Comparison of ENCODE assay signal across 9 mouse cellular contexts in genomic region chr4:152283186-152283950, GRCm38 (mm10). TPM values are rescaled to one million over a fixed set of nuclear protein-coding genes. Genes with fewer than 3 reads are reported as not detected.
DNase-seq lines count a peak whose midpoint lies in the region; ATAC-seq and TF ChIP-seq lines count a peak whose summit lies in the region.
"Had no signal": no experiment of that assay in that cellular context is flagged by ENCODE, and none has a peak within 500 bp of the region (broad histone marks: within the 10 kb centered on the region; RNA-seq: fewer than 3 reads in every experiment).

No protein-coding gene starts in this region.

- TF ChIP-seq EP300 in heart, adult 2 months (IDR thresholded peaks at IDR 0.05; ENCODE audit: insufficient read depth, low read depth, low read length): no peak

- TF ChIP-seq POLR2A in heart, adult 2 months (IDR thresholded peaks at IDR 0.05; ENCODE audit: insufficient read depth, low read depth, low read length): no peak
- TF ChIP-seq POLR2A in kidney, adult 2 months (IDR thresholded peaks at IDR 0.05; ENCODE audit: low read depth, low read length): no peak

- no peaks in the 10 kb centered on the region for H3K79me2 ChIP-seq in heart, adult 2 months (replicated peaks; ENCODE audit: control insufficient read depth, insufficient read depth, low read length)

- peak; percentile 99 for TF ChIP-seq CTCF in heart, adult 2 months (IDR thresholded peaks at IDR 0.05)
- peak; percentile 74 for TF ChIP-seq CTCF in kidney, adult 2 months (conservative IDR thresholded peaks at IDR 0.05; ENCODE audit: insufficient read depth, insufficient read length, low read depth, low read length)

- H3K4me2 ChIP-seq in embryonic facial prominence, embryonic 11.5 days (ENCODE audit: low read depth, low read length): peak overlapping the region; percentile 45
- peak overlapping the region; percentile 56 for H3K4me2 ChIP-seq in midbrain, embryonic 12.5 days (replicated peaks)

- peak overlapping the region; percentile 20 for H3K4me3 ChIP-seq in embryonic facial prominence, embryonic 11.5 days (ENCODE audit: low read depth, low read length)
- peak overlapping the region; percentile 19; the same call in 1 of the 2 replicates for H3K4me3 ChIP-seq in heart, adult 2 months
- no peak overlapping the region for H3K4me3 ChIP-seq in kidney, adult 2 months (ENCODE audit: insufficient read depth, low read depth, low read length)
- H3K4me3 ChIP-seq in limb, embryonic 10.5 days: peak overlapping the region; percentile 44
- peak overlapping the region; percentile 36 for H3K4me3 ChIP-seq in midbrain, embryonic 12.5 days
- H3K4me3 ChIP-seq: myocyte had no signal

- H3K4me1 ChIP-seq in embryonic facial prominence, embryonic 11.5 days (ENCODE audit: control insufficient read depth, insufficient read depth, low read length): peaks cover 7% of the 10 kb centered on the region
- H3K4me1 ChIP-seq in heart, adult 2 months (ENCODE audit: control insufficient read depth, insufficient read depth, low read length): no peaks in the 10 kb centered on the region
- no peaks in the 10 kb centered on the region for H3K4me1 ChIP-seq in kidney, adult 2 months (ENCODE audit: control insufficient read depth, insufficient read depth, low read length)
- H3K4me1 ChIP-seq in limb, embryonic 10.5 days: peaks cover 23% of the 10 kb centered on the region
- H3K4me1 ChIP-seq in midbrain, embryonic 12.5 days: peaks cover 40% of the 10 kb centered on the region

- H3K9ac ChIP-seq in embryonic facial prominence, embryonic 11.5 days (replicated peaks; ENCODE audit: low read length): no peak overlapping the region
- peak overlapping the region; percentile 18 for H3K9ac ChIP-seq in heart, adult 2 months (ENCODE audit: low read depth, low read length)
- peak overlapping the region; percentile 47 for H3K9ac ChIP-seq in midbrain, embryonic 12.5 days (replicated peaks)

- H3K9me3 ChIP-seq in embryonic facial prominence, embryonic 11.5 days (replicated peaks; ENCODE audit: control insufficient read depth, low read length): no peaks in the 10 kb centered on the region
- no peaks in the 10 kb centered on the region for H3K9me3 ChIP-seq in limb, embryonic 10.5 days (replicated peaks)
- no peaks in the 10 kb centered on the region for H3K9me3 ChIP-seq in midbrain, embryonic 12.5 days

- intact Hi-C loops in heart, adult 2 months (cut with DNase I): no loop called here

- ATAC-seq in embryonic facial prominence, embryonic 11.5 days (replicated peaks; ENCODE audit: insufficient number of reproducible peaks, low FRiP score, low TSS enrichment, low read depth): peak; percentile 62
- ATAC-seq in midbrain, embryonic 12.5 days (ENCODE audit: low FRiP score, low read depth): peak; percentile 72

- H3K27me3 ChIP-seq in embryonic facial prominence, embryonic 11.5 days (ENCODE audit: control insufficient read depth, insufficient read depth, low read length): peaks cover 74% of the 10 kb centered on the region
- peaks cover 13% of the 10 kb centered on the region for H3K27me3 ChIP-seq in heart, adult 2 months (ENCODE audit: control insufficient read depth, insufficient read depth, low read length)
- H3K27me3 ChIP-seq in kidney, adult 2 months (replicated peaks; ENCODE audit: control insufficient read depth, insufficient read depth, low read length): no peaks in the 10 kb centered on the region
- H3K27me3 ChIP-seq in limb, embryonic 10.5 days (ENCODE audit: low read depth, poor library complexity, severe bottlenecking): peaks cover 97% of the 10 kb centered on the region
- H3K27me3 ChIP-seq in midbrain, embryonic 12.5 days: peaks cover 98% of the 10 kb centered on the region

- H3K27ac ChIP-seq in embryonic facial prominence, embryonic 11.5 days (replicated peaks; ENCODE audit: low read depth, low read length): no peak overlapping the region
- H3K27ac ChIP-seq in heart, adult 2 months: no peak overlapping the region
- no peak overlapping the region for H3K27ac ChIP-seq in kidney, adult 2 months (ENCODE audit: insufficient read depth, low read depth, low read length)
- H3K27ac ChIP-seq in limb, embryonic 10.5 days: no peak overlapping the region; the same call in 1 of the 2 replicates
- no peak overlapping the region for H3K27ac ChIP-seq in midbrain, embryonic 12.5 days (replicated peaks)

- 4% methylated on average over 60 of the region's 70 CpGs for WGBS in embryonic facial prominence, embryonic 11.5 days
- WGBS in heart, adult 2 months: 13% methylated on average over 70 of the region's 70 CpGs
- WGBS in kidney, adult 2 months: 9% methylated on average over 70 of the region's 70 CpGs
- 4% methylated on average over 70 of the region's 70 CpGs for WGBS in limb, embryonic 10.5 days
- 5% methylated on average over 70 of the region's 70 CpGs for WGBS in midbrain, embryonic 12.5 days

- peak; percentile 94 for DNase-seq in adrenal gland, postnatal 14 days
- peak; percentile 90 for DNase-seq in embryonic facial prominence, embryonic 11.5 days (ENCODE audit: low spot score)
- peak; percentile 86 to 88 for DNase-seq in heart, adult 2 months
- DNase-seq in kidney, adult 2 months: peak; percentile 81
- peak; percentile 94 for DNase-seq in limb, embryonic 10.5 days (ENCODE audit: low spot score)
- DNase-seq in skeletal muscle tissue, adult 2 months (ENCODE audit: low read depth, low spot score): peak; percentile 57
- DNase-seq in adipocyte (ENCODE audit: low spot score): no peak

- H3K36me3 ChIP-seq in embryonic facial prominence, embryonic 11.5 days (replicated peaks; ENCODE audit: control insufficient read depth, insufficient read depth, low read depth, low read length): no peaks in the 10 kb centered on the region
- H3K36me3 ChIP-seq in heart, adult 2 months (ENCODE audit: control insufficient read depth, insufficient read depth, low read length): no peaks in the 10 kb centered on the region
- H3K36me3 ChIP-seq in kidney, adult 2 months (ENCODE audit: control insufficient read depth, insufficient read depth, low read length): no peaks in the 10 kb centered on the region
- no peaks in the 10 kb centered on the region for H3K36me3 ChIP-seq in limb, embryonic 10.5 days
- no peaks in the 10 kb centered on the region for H3K36me3 ChIP-seq in midbrain, embryonic 12.5 days

RNA-seq across cellular contexts. Expression of gene Hes3, which starts 8.1 kb away (rescaled TPM):
- total RNA-seq in adrenal gland, postnatal 14 days (2021): not detected in 2 replicates
- polyA plus RNA-seq in embryonic facial prominence, embryonic 11.5 days (2014; fragmentation: Nextera tagmentation; extraction: Ambion mirVana): 0.32 and 0.65 TPM in 2 replicates
- total RNA-seq in heart, adult 2 months (2021): not detected
- not detected in 2 replicates for polyA plus RNA-seq in heart, adult 2 months (2012; rRNA removed)
- polyA plus RNA-seq in kidney, adult 2 months (2012; rRNA removed): not detected in 2 replicates
- polyA plus RNA-seq in limb, embryonic 10.5 days (2016; fragmentation: Nextera tagmentation; extraction: Ambion mirVana): not detected in 2 replicates
- 4.0 and 5.2 TPM in 2 replicates for polyA plus RNA-seq in midbrain, embryonic 12.5 days (2016; fragmentation: Nextera tagmentation; extraction: Ambion mirVana)

RNA-seq across cellular contexts. Expression of gene Gpr153, which starts 9.3 kb away (rescaled TPM):
- 7.2 and 7.5 TPM in 2 replicates for total RNA-seq in adrenal gland, postnatal 14 days (2021)
- polyA plus RNA-seq in embryonic facial prominence, embryonic 11.5 days (2014; fragmentation: Nextera tagmentation; extraction: Ambion mirVana): 4.3 and 5.9 TPM in 2 replicates
- 10 to 100 TPM in 1 of 2 experiments, 1 to 10 TPM in 1; 8.6 to 11.9 TPM for total RNA-seq in heart, adult 2 months (2021)
- 18.0 and 24.0 TPM in 2 replicates for polyA plus RNA-seq in heart, adult 2 months (2012; rRNA removed)
- polyA plus RNA-seq in kidney, adult 2 months (2012; rRNA removed): 6.9 and 9.5 TPM in 2 replicates
- polyA plus RNA-seq in limb, embryonic 10.5 days (2016; fragmentation: Nextera tagmentation; extraction: Ambion mirVana): 1.4 and 3.0 TPM in 2 replicates
- polyA plus RNA-seq in midbrain, embryonic 12.5 days (2016; fragmentation: Nextera tagmentation; extraction: Ambion mirVana): 12.3 and 15.4 TPM in 2 replicates

RNA-seq across cellular contexts. Expression of gene Icmt, which starts 13.7 kb away (rescaled TPM):
- 36.9 and 39.6 TPM in 2 replicates for total RNA-seq in adrenal gland, postnatal 14 days (2021)
- 23.4 and 24.8 TPM in 2 replicates for polyA plus RNA-seq in embryonic facial prominence, embryonic 11.5 days (2014; fragmentation: Nextera tagmentation; extraction: Ambion mirVana)
- 10 to 100 TPM; 26.4 to 28.2 TPM for total RNA-seq in heart, adult 2 months (2021)
- 17.7 and 27.2 TPM in 2 replicates for polyA plus RNA-seq in heart, adult 2 months (2012; rRNA removed)
- 31.2 and 32.5 TPM in 2 replicates for polyA plus RNA-seq in kidney, adult 2 months (2012; rRNA removed)
- polyA plus RNA-seq in limb, embryonic 10.5 days (2016; fragmentation: Nextera tagmentation; extraction: Ambion mirVana): 31.4 and 33.9 TPM in 2 replicates
- polyA plus RNA-seq in midbrain, embryonic 12.5 days (2016; fragmentation: Nextera tagmentation; extraction: Ambion mirVana): 22.6 and 24.5 TPM in 2 replicates

RNA-seq across cellular contexts. Expression of gene Rnf207, which starts 35.4 kb away (rescaled TPM):
- total RNA-seq in adrenal gland, postnatal 14 days (2021): 0.26 TPM in 1 of 2 replicates, not detected in the other
- polyA plus RNA-seq in embryonic facial prominence, embryonic 11.5 days (2014; fragmentation: Nextera tagmentation; extraction: Ambion mirVana): 0.41 and 1.0 TPM in 2 replicates
- 10 to 100 TPM; 34.5 to 47.7 TPM for total RNA-seq in heart, adult 2 months (2021)
- polyA plus RNA-seq in heart, adult 2 months (2012; rRNA removed): 155 and 167 TPM in 2 replicates
- 0.19 and 0.67 TPM in 2 replicates for polyA plus RNA-seq in kidney, adult 2 months (2012; rRNA removed)
- 0.70 and 1.1 TPM in 2 replicates for polyA plus RNA-seq in limb, embryonic 10.5 days (2016; fragmentation: Nextera tagmentation; extraction: Ambion mirVana)
- 2.7 and 2.8 TPM in 2 replicates for polyA plus RNA-seq in midbrain, embryonic 12.5 days (2016; fragmentation: Nextera tagmentation; extraction: Ambion mirVana)

RNA-seq across cellular contexts. Expression of gene Rpl22, which starts 42.2 kb away (rescaled TPM):
- total RNA-seq in adrenal gland, postnatal 14 days (2021): 493 and 564 TPM in 2 replicates
- polyA plus RNA-seq in embryonic facial prominence, embryonic 11.5 days (2014; fragmentation: Nextera tagmentation; extraction: Ambion mirVana): 404 and 441 TPM in 2 replicates
- total RNA-seq in heart, adult 2 months (2021): 100 to 1,000 TPM; 242 to 276 TPM
- 40.9 and 76.8 TPM in 2 replicates for polyA plus RNA-seq in heart, adult 2 months (2012; rRNA removed)
- polyA plus RNA-seq in kidney, adult 2 months (2012; rRNA removed): 45.4 and 90.1 TPM in 2 replicates
- 352 and 417 TPM in 2 replicates for polyA plus RNA-seq in limb, embryonic 10.5 days (2016; fragmentation: Nextera tagmentation; extraction: Ambion mirVana)
- polyA plus RNA-seq in midbrain, embryonic 12.5 days (2016; fragmentation: Nextera tagmentation; extraction: Ambion mirVana): 264 and 283 TPM in 2 replicates
